Mouse (Mus musculus): ENCODE measurements around the gene Inpp5b. TPM values are rescaled to one million over a fixed set of nuclear protein-coding genes. Genes with fewer than 3 reads are reported as not detected.
A peak's percentile ranks its signal among the peaks of the same experiment; 100 is the strongest.

Gene Inpp5b
- total RNA-seq, 2 experiments from 2014 or later, result 43.6 to 51.2 TPM

- H3K4me3 ChIP-seq, result no peak overlapping the region
- DNase-seq (ENCODE audit: low spot score in 2 of 2), result no peak
- TF ChIP-seq CTCF (conservative IDR thresholded peaks at IDR 0.05), result no peak
- H3K27ac ChIP-seq, result 0 out of 2 replicates have a peak overlapping the region, but pooled peaks have one; percentile 18
Measured at GRCm38 (mm10) chr4:124755526-124755925, 13.9 kb downstream of the Inpp5b start.

- DNase-seq (ENCODE audit: low spot score in 2 of 2), result no peak
- no peak for TF ChIP-seq CTCF (conservative IDR thresholded peaks at IDR 0.05)
- no peak overlapping the region for H3K4me3 ChIP-seq
- H3K27ac ChIP-seq, result no peak overlapping the region
Measured at GRCm38 (mm10) chr4:124759305-124759811, 17.7 kb downstream of the Inpp5b start.

- TF ChIP-seq CTCF (conservative IDR thresholded peaks at IDR 0.05), result no peak
- Histone ChIP-seq H3K27ac (no peak overlapping the region), H3K4me3 (no peak overlapping the region)
- no peak for DNase-seq (ENCODE audit: low spot score in 2 of 2)
Measured at GRCm38 (mm10) chr4:124761201-124761600, 19.6 kb downstream of the Inpp5b start.

- Histone ChIP-seq H3K4me3 (no peak overlapping the region), H3K27ac (no peak overlapping the region)
- no peak for TF ChIP-seq CTCF (conservative IDR thresholded peaks at IDR 0.05)
- DNase-seq (ENCODE audit: low spot score in 2 of 2), result no peak
Measured at GRCm38 (mm10) chr4:124762858-124763452, 21.3 kb downstream of the Inpp5b start.

- peak overlapping the region; percentile 5 for H3K4me3 ChIP-seq
- H3K27ac ChIP-seq, result peak overlapping the region; percentile 64
- no peak for TF ChIP-seq CTCF (conservative IDR thresholded peaks at IDR 0.05)
- peak in 1 of 2 experiments; percentile 46 for DNase-seq (ENCODE audit: low spot score in 2 of 2)
Measured at GRCm38 (mm10) chr4:124765802-124766565, 24.3 kb downstream of the Inpp5b start.

GRCm38 (mm10) chr4:124766566-124766940, 24.9 kb downstream of the Inpp5b start:
- no peak for TF ChIP-seq CTCF (conservative IDR thresholded peaks at IDR 0.05)
- H3K27ac ChIP-seq, result peak overlapping the region; percentile 64
- DNase-seq (ENCODE audit: low spot score in 2 of 2), result no peak
- H3K4me3 ChIP-seq, result peak overlapping the region; percentile 5; the same call in 1 of the 2 replicates

- TF ChIP-seq CTCF (conservative IDR thresholded peaks at IDR 0.05), result no peak
- H3K27ac ChIP-seq, result peak overlapping the region; percentile 46; the same call in 1 of the 2 replicates
- H3K4me3 ChIP-seq, result no peak overlapping the region
- DNase-seq (ENCODE audit: low spot score in 2 of 2), result no peak
Measured at GRCm38 (mm10) chr4:124768963-124769591, 27.4 kb downstream of the Inpp5b start.

GRCm38 (mm10) chr4:124770624-124771023, 29.0 kb downstream of the Inpp5b start:
- TF ChIP-seq CTCF (conservative IDR thresholded peaks at IDR 0.05), result peak; percentile 75
- peak; percentile 44 to 64 for DNase-seq (ENCODE audit: low spot score in 2 of 2)

GRCm38 (mm10) chr4:124772125-124772524, 30.5 kb downstream of the Inpp5b start:
- no peak for DNase-seq (ENCODE audit: low spot score in 2 of 2)
- H3K27ac ChIP-seq, result no peak overlapping the region
- H3K4me3 ChIP-seq, result no peak overlapping the region
- TF ChIP-seq CTCF (conservative IDR thresholded peaks at IDR 0.05), result no peak

More at GRCm38 (mm10) chr4:124770624-124771023, 29.0 kb downstream of the Inpp5b start:
- Histone ChIP-seq H3K27ac (no peak overlapping the region), H3K4me3 (no peak overlapping the region)

GRCm38 (mm10) chr4:124773449-124773848, 31.8 kb downstream of the Inpp5b start:
- Histone ChIP-seq H3K27ac (no peak overlapping the region), H3K4me3 (no peak overlapping the region)
- no peak for DNase-seq (ENCODE audit: low spot score in 2 of 2)
- no peak for TF ChIP-seq CTCF (conservative IDR thresholded peaks at IDR 0.05)

- no peak for TF ChIP-seq CTCF (conservative IDR thresholded peaks at IDR 0.05)
- DNase-seq (ENCODE audit: low spot score in 2 of 2), result no peak
- Histone ChIP-seq H3K4me3 (no peak overlapping the region), H3K27ac (no peak overlapping the region)
Measured at GRCm38 (mm10) chr4:124773995-124774394, 32.3 kb downstream of the Inpp5b start.

- no peak overlapping the region for H3K27ac ChIP-seq
- H3K4me3 ChIP-seq, result no peak overlapping the region
- no peak for DNase-seq (ENCODE audit: low spot score in 2 of 2)
- TF ChIP-seq CTCF (conservative IDR thresholded peaks at IDR 0.05), result no peak
Measured at GRCm38 (mm10) chr4:124774429-124774828, 32.8 kb downstream of the Inpp5b start.

GRCm38 (mm10) chr4:124781361-124781760, 39.7 kb downstream of the Inpp5b start:
- no peak for DNase-seq (ENCODE audit: low spot score in 2 of 2)
- Histone ChIP-seq H3K27ac (no peak overlapping the region; the same call in 1 of the 2 replicates), H3K4me3 (no peak overlapping the region)
- TF ChIP-seq CTCF (conservative IDR thresholded peaks at IDR 0.05), result no peak

All from layer of hippocampus, adult 2 months (tissue).